Mouse (Mus musculus) testis, adult 2 months (tissue): ENCODE data around the gene Exoc5.

ENCODE experiments used
- CTCF ChIP-seq: fragments of 200-500 bp; IDR thresholded peaks from 2 replicates; pipeline ENCODE4 v1.5.1; 2012; ENCODE audit warnings: low read depth, mild to moderate bottlenecking, inconsistent platforms, low read length, moderate library complexity; ENCODE audit not compliant: control insufficient read depth, insufficient read depth, insufficient replicate concordance
- POLR2A ChIP-seq: fragments of 200-500 bp; IDR thresholded peaks from 2 replicates; pipeline ENCODE4 v1.6.1; 2012; ENCODE audit warnings: low read depth, mild to moderate bottlenecking, inconsistent platforms, low read length, moderate library complexity; ENCODE audit not compliant: control insufficient read depth

- TF ChIP-seq POLR2A (no peak), CTCF (no peak)
These were observed 2.6 kb downstream of the Exoc5 start for GRCm38 (mm10) chr14:49063838-49064237.
